Mouse (Mus musculus) lung, embryonic 16.5 days (tissue): ENCODE measurements around the gene Zfp108. TPM values are rescaled to one million over a fixed set of nuclear protein-coding genes. Genes with fewer than 3 reads are reported as not detected.

Experiments
- ATAC-seq: fragments of 200-750 bp; cut with Nextera tagmentation; 2 replicates; pipeline ENCODE4 v1.8.0; 2017; ENCODE audit warnings: low read depth, mild to moderate bottlenecking, moderate library complexity
- H3K27ac ChIP-seq: fragments of 300-500 bp; sonication (generic); 2 replicates; pipeline ENCODE4 v1.5.1; 2014; ENCODE audit warnings: mild to moderate bottlenecking, control low read depth, low read length
- H3K27me3 ChIP-seq: fragments of 300-500 bp; sonication (generic); 2 replicates; pipeline ENCODE4 v1.6.1; 2014; ENCODE audit warnings: low read depth, low read length, mixed read lengths; ENCODE audit not compliant: control insufficient read depth, insufficient read depth
- H3K36me3 ChIP-seq: fragments of 300-500 bp; sonication (generic); 2 replicates; pipeline ENCODE4 v1.6.1; 2014; ENCODE audit warnings: low read length; ENCODE audit not compliant: control insufficient read depth, insufficient read depth
- H3K4me1 ChIP-seq: fragments of 300-500 bp; sonication (generic); replicated peaks from 2 replicates; pipeline ENCODE4 v1.6.1; 2014; ENCODE audit warnings: low read length, mixed read lengths; ENCODE audit not compliant: control insufficient read depth, insufficient read depth
- H3K4me2 ChIP-seq: fragments of 300-500 bp; sonication (generic); 2 replicates; pipeline ENCODE4 v1.6.1; 2014; ENCODE audit warnings: low read depth, low read length, control low read depth
- H3K4me3 ChIP-seq: fragments of 300-500 bp; sonication (generic); 2 replicates; pipeline ENCODE4 v1.5.1; 2014; ENCODE audit warnings: mild to moderate bottlenecking, low read length, control low read depth
- H3K9ac ChIP-seq: fragments of 300-500 bp; sonication (generic); 2 replicates; pipeline ENCODE4 v1.6.1; 2014; ENCODE audit warnings: low read length, control low read depth
- H3K9me3 ChIP-seq: fragments of 300-500 bp; sonication (generic); 2 replicates; pipeline ENCODE4 v1.6.1; 2016; ENCODE audit warnings: low read length; ENCODE audit not compliant: control insufficient read depth
- WGBS: fragments of 180-500 bp; shearing (Covaris S2); extraction: QIAGEN DNeasy Blood & Tissue Kit; methylation state at CpG from one replicate; pipeline ENCODE4 v1.1.7; 2014; 5-methylcytosine and 5-hydroxymethylcytosine counted together
- polyA plus RNA-seq: library from polyadenylated mRNA; unstranded; fragments of >200 nt; fragmentation: Nextera tagmentation; extraction: Ambion mirVana; gene quantifications from 2 replicates; pipeline ENCODE4 v1.2.1, GENCODE M21; 2015

Zfp108 gene
- polyA plus RNA-seq, 1 experiment from 2014 or later: 3.5 TPM

- 97% methylated on average over 4 of the region's 4 CpGs for WGBS
- no peak for ATAC-seq
- Histone ChIP-seq H3K27me3 (no peaks in the 10 kb centered on the region), H3K4me2 (no peak overlapping the region), H3K4me3 (no peak overlapping the region), H3K9me3 (no peaks in the 10 kb centered on the region), H3K36me3 (peaks cover 62% of the 10 kb centered on the region), H3K9ac (no peak overlapping the region), H3K27ac (no peak overlapping the region), H3K4me1 (peaks cover 6% of the 10 kb centered on the region)
Measured at GRCm38 (mm10) chr7:24294763-24295162, 40.2 kb downstream of the Zfp108 start.

- no peak overlapping the region for H3K4me3 ChIP-seq
- H3K9me3 ChIP-seq: no peaks in the 10 kb centered on the region
- H3K4me1 ChIP-seq: peaks cover 8% of the 10 kb centered on the region
- no peak overlapping the region for H3K9ac ChIP-seq
- ATAC-seq: no peak
- peaks cover 56% of the 10 kb centered on the region for H3K36me3 ChIP-seq
- no peak overlapping the region for H3K27ac ChIP-seq
- no peaks in the 10 kb centered on the region for H3K27me3 ChIP-seq
- no peak overlapping the region for H3K4me2 ChIP-seq
- 92% methylated on average over 7 of the region's 7 CpGs for WGBS
Measured at GRCm38 (mm10) chr7:24295376-24295775, 40.8 kb downstream of the Zfp108 start.

GRCm38 (mm10) chr7:24296386-24296785 is 41.8 kb downstream of the Zfp108 start:
- no peak for ATAC-seq
- no peaks in the 10 kb centered on the region for H3K27me3 ChIP-seq
- WGBS: 94% methylated on average over 7 of the region's 7 CpGs

GRCm38 (mm10) chr7:24297361-24298095 is 42.9 kb downstream of the Zfp108 start:
- H3K4me3 ChIP-seq: no peak overlapping the region
- 90% methylated on average over 15 of the region's 15 CpGs for WGBS

More at GRCm38 (mm10) chr7:24296386-24296785, 41.8 kb downstream of the Zfp108 start:
- Histone ChIP-seq H3K9ac (no peak overlapping the region), H3K4me3 (no peak overlapping the region), H3K27ac (no peak overlapping the region), H3K9me3 (no peaks in the 10 kb centered on the region), H3K36me3 (peaks cover 46% of the 10 kb centered on the region), H3K4me1 (peaks cover 10% of the 10 kb centered on the region), H3K4me2 (no peak overlapping the region)

GRCm38 (mm10) chr7:24298635-24298972 is 44.0 kb downstream of the Zfp108 start:
- no peaks in the 10 kb centered on the region for H3K27me3 ChIP-seq
- peaks cover 34% of the 10 kb centered on the region for H3K36me3 ChIP-seq
- peak overlapping the region; percentile 82 for H3K9ac ChIP-seq
- WGBS: 0% methylated on average over 11 of the region's 12 CpGs
- peak; percentile 6 for ATAC-seq
- H3K9me3 ChIP-seq: no peaks in the 10 kb centered on the region
- H3K4me2 ChIP-seq: peak overlapping the region; percentile 92
- peak overlapping the region; percentile 92; the same call in 1 of the 2 replicates for H3K27ac ChIP-seq
- peaks cover 10% of the 10 kb centered on the region for H3K4me1 ChIP-seq
- peak overlapping the region; percentile 83 for H3K4me3 ChIP-seq

More at GRCm38 (mm10) chr7:24297361-24298095, 42.9 kb downstream of the Zfp108 start:
- Histone ChIP-seq H3K36me3 (peaks cover 37% of the 10 kb centered on the region), H3K27me3 (no peaks in the 10 kb centered on the region), H3K4me2 (no peak overlapping the region), H3K9me3 (no peaks in the 10 kb centered on the region), H3K9ac (0 out of 2 replicates have a peak overlapping the region, but pooled peaks have one; percentile 82), H3K27ac (no peak overlapping the region), H3K4me1 (peaks cover 10% of the 10 kb centered on the region)
- ATAC-seq: no peak

GRCm38 (mm10) chr7:24298973-24299708 is 44.5 kb downstream of the Zfp108 start:
- under 1% methylated on average over 42 of the region's 47 CpGs for WGBS
- peak overlapping the region; percentile 92 for H3K27ac ChIP-seq
- H3K36me3 ChIP-seq: peaks cover 29% of the 10 kb centered on the region
- H3K9me3 ChIP-seq: no peaks in the 10 kb centered on the region
- H3K4me3 ChIP-seq: peak overlapping the region; percentile 83
- ATAC-seq: peak; percentile 90
- H3K27me3 ChIP-seq: no peaks in the 10 kb centered on the region
- H3K4me1 ChIP-seq: peaks cover 10% of the 10 kb centered on the region
- peak overlapping the region; percentile 92 for H3K4me2 ChIP-seq
- H3K9ac ChIP-seq: peak overlapping the region; percentile 82

- H3K27me3 ChIP-seq: no peaks in the 10 kb centered on the region
- peak overlapping the region; percentile 53; the same call in 1 of the 2 replicates for H3K27ac ChIP-seq
- peak overlapping the region; percentile 82 for H3K9ac ChIP-seq
- H3K36me3 ChIP-seq: peaks cover 21% of the 10 kb centered on the region
- peaks cover 10% of the 10 kb centered on the region for H3K4me1 ChIP-seq
- H3K4me3 ChIP-seq: peak overlapping the region; percentile 83
- peak overlapping the region; percentile 92 for H3K4me2 ChIP-seq
- 2% methylated on average over 18 of the region's 18 CpGs for WGBS
- no peaks in the 10 kb centered on the region for H3K9me3 ChIP-seq
- peak; percentile 11; the same call in 1 of the 2 replicates for ATAC-seq
Measured at GRCm38 (mm10) chr7:24299823-24300481, 45.4 kb downstream of the Zfp108 start.

- peak within 1 kb of the TSS; percentile 82 for H3K9ac ChIP-seq
- H3K4me1 ChIP-seq: peaks cover 10% of the 10 kb centered on the region
- peak within 1 kb of the TSS; percentile 83 for H3K4me3 ChIP-seq
- peaks cover 14% of the 10 kb centered on the region for H3K36me3 ChIP-seq
- H3K27me3 ChIP-seq: no peaks in the 10 kb centered on the region
- no peaks in the 10 kb centered on the region for H3K9me3 ChIP-seq
- H3K4me2 ChIP-seq: peak within 1 kb of the TSS; percentile 92
- peak within 1 kb of the TSS; percentile 66 for H3K27ac ChIP-seq
- 3% methylated on average over 13 of the region's 13 CpGs for WGBS
- peak; percentile 78 for ATAC-seq
Measured at GRCm38 (mm10) chr7:24300771-24301282, 46.2 kb downstream of the Zfp108 start, which contains the start of gene Zfp61. TSS of gene Zfp61 (minus strand) at chr7:24301232.
